Comparison of ENCODE assay signal across 8 mouse cellular contexts in the genomic region with DNA sequence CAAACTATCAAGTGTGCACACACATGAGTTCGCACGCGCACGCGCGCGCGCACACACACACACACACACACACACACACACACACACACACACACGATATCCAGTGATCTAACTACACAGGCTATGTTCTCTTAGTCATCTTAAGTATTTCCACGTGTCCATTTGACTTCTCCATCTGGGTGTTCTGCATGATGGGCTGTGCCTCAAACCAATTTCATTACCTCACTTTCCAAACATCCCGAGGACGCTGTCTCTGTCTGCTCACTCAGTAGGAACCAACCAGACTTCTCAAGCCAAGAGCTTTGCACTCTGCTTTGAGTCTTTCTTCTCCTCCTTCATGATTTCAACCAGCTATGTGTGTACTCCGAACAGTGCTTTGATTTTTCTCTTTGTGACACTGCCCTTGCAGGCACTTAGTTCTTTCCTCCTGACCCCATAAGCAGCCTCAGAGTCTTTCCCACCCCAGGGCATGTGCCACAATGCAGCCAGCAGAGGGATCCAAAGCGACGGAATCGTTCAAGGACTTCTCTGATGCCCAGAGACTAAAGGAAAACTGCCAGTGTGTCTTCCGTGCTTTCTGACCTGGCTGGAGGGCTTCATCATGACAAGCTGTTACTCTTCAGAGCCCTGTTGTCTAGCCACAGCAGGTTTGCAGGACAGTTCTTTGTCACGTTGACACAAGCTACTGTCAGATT.
DNase-seq lines count a peak whose midpoint lies in the region; ATAC-seq and TF ChIP-seq lines count a peak whose summit lies in the region.

No protein-coding gene starts in this region.

- no peak overlapping the region for H3K9ac ChIP-seq in liver, embryonic 11.5 days (ENCODE audit: low read depth, low read length)
- no peak overlapping the region for H3K9ac ChIP-seq in hindbrain, embryonic 16.5 days (ENCODE audit: low read depth, low read length)
- no peak overlapping the region for H3K9ac ChIP-seq in liver, postnatal 0 days (replicated peaks)
- no peak overlapping the region for H3K9ac ChIP-seq in stomach, embryonic 15.5 days

- no peaks in the 10 kb centered on the region for H3K36me3 ChIP-seq in liver, embryonic 11.5 days (ENCODE audit: control insufficient read depth, insufficient read depth, low read length)
- H3K36me3 ChIP-seq in hindbrain, embryonic 16.5 days (ENCODE audit: control insufficient read depth, insufficient read depth, low read length): no peaks in the 10 kb centered on the region
- no peaks in the 10 kb centered on the region for H3K36me3 ChIP-seq in liver, postnatal 0 days (replicated peaks; ENCODE audit: insufficient read depth, low read length)
- no peaks in the 10 kb centered on the region for H3K36me3 ChIP-seq in stomach, embryonic 15.5 days

- H3K27me3 ChIP-seq in liver, embryonic 11.5 days (replicated peaks; ENCODE audit: control insufficient read depth, insufficient read depth, low read length): no peaks in the 10 kb centered on the region
- H3K27me3 ChIP-seq in hindbrain, embryonic 16.5 days (replicated peaks; ENCODE audit: control insufficient read depth, insufficient read depth, low read length): no peaks in the 10 kb centered on the region
- no peaks in the 10 kb centered on the region for H3K27me3 ChIP-seq in liver, postnatal 0 days (ENCODE audit: insufficient read depth, low read length)
- H3K27me3 ChIP-seq in stomach, embryonic 15.5 days (replicated peaks): no peaks in the 10 kb centered on the region

- no peaks in the 10 kb centered on the region for H3K4me1 ChIP-seq in liver, embryonic 11.5 days (replicated peaks; ENCODE audit: control insufficient read depth, insufficient read depth, low read length)
- no peaks in the 10 kb centered on the region for H3K4me1 ChIP-seq in hindbrain, embryonic 16.5 days (ENCODE audit: control insufficient read depth, insufficient read depth, low read depth, low read length)
- H3K4me1 ChIP-seq in liver, postnatal 0 days (ENCODE audit: insufficient read depth): no peaks in the 10 kb centered on the region
- H3K4me1 ChIP-seq in stomach, embryonic 15.5 days: peaks cover 6% of the 10 kb centered on the region; the same call in 1 of the 2 replicates

- no peak overlapping the region for H3K4me3 ChIP-seq in liver, embryonic 11.5 days (ENCODE audit: low read depth, low read length)
- no peak overlapping the region for H3K4me3 ChIP-seq in hindbrain, embryonic 16.5 days (ENCODE audit: low read length)
- no peak overlapping the region for H3K4me3 ChIP-seq in liver, postnatal 0 days (ENCODE audit: low read depth, low read length)
- no peak overlapping the region for H3K4me3 ChIP-seq in stomach, embryonic 15.5 days (replicated peaks)

- no peak overlapping the region for H3K4me2 ChIP-seq in liver, embryonic 11.5 days
- no peak overlapping the region for H3K4me2 ChIP-seq in hindbrain, embryonic 16.5 days (ENCODE audit: low read length)
- H3K4me2 ChIP-seq in liver, postnatal 0 days (ENCODE audit: low read depth, low read length): no peak overlapping the region
- no peak overlapping the region for H3K4me2 ChIP-seq in stomach, embryonic 15.5 days

- peak; percentile 29 for DNase-seq in liver
- DNase-seq in liver, embryonic 11.5 days (ENCODE audit: low spot score): no peak
- DNase-seq in brain, embryonic 14.5 days (ENCODE audit: low read depth): peak; percentile 77
- DNase-seq in fibroblast of lung, adult 2 months (ENCODE audit: low read depth): peak; percentile 64
- DNase-seq in liver, postnatal 0 days: peak; percentile 43
- DNase-seq in thymus, adult 18-20 months: no peak

- no peak overlapping the region for H3K27ac ChIP-seq in liver, embryonic 11.5 days (ENCODE audit: low read depth, low read length)
- no peak overlapping the region for H3K27ac ChIP-seq in hindbrain, embryonic 16.5 days (ENCODE audit: low read depth, low read length)
- no peak overlapping the region for H3K27ac ChIP-seq in liver, postnatal 0 days (ENCODE audit: low read depth)
- H3K27ac ChIP-seq in stomach, embryonic 15.5 days: peak overlapping the region; percentile 61

- peak; percentile 79 for TF ChIP-seq CTCF in brain, embryonic 14.5 days (IDR thresholded peaks at IDR 0.05; ENCODE audit: borderline replicate concordance, extremely low read depth, insufficient read depth, insufficient read length)
- TF ChIP-seq CTCF in liver, postnatal 0 days (IDR thresholded peaks at IDR 0.05; ENCODE audit: low read depth): peak; percentile 69

- no peaks in the 10 kb centered on the region for H3K9me3 ChIP-seq in liver, embryonic 11.5 days (ENCODE audit: control insufficient read depth, low read length)
- no peaks in the 10 kb centered on the region for H3K9me3 ChIP-seq in hindbrain, embryonic 16.5 days (ENCODE audit: control insufficient read depth, low read length)
- no peaks in the 10 kb centered on the region for H3K9me3 ChIP-seq in liver, postnatal 0 days (ENCODE audit: low read length)
- no peaks in the 10 kb centered on the region for H3K9me3 ChIP-seq in stomach, embryonic 15.5 days

- WGBS in liver, embryonic 11.5 days: 72% methylated on average over 18 of the region's 18 CpGs
- WGBS in hindbrain, embryonic 16.5 days: 64% methylated on average over 18 of the region's 18 CpGs
- WGBS in liver, postnatal 0 days (ENCODE audit: insufficient replicate concordance): 69% methylated on average over 18 of the region's 18 CpGs
- WGBS in stomach, embryonic 15.5 days: 56% methylated on average over 18 of the region's 18 CpGs

- no peak for TF ChIP-seq POLR2A in brain, embryonic 14.5 days (IDR thresholded peaks at IDR 0.05; ENCODE audit: borderline replicate concordance, extremely low read depth, insufficient read depth, insufficient read length, poor library complexity, severe bottlenecking)

- no peak for TF ChIP-seq EP300 in liver, postnatal 0 days (IDR thresholded peaks at IDR 0.05; ENCODE audit: low read depth)

- no peak for ATAC-seq in liver, embryonic 11.5 days (replicated peaks; ENCODE audit: low FRiP score)
- 0 out of 2 replicates have a peak, but pooled peaks have one; percentile 67 for ATAC-seq in hindbrain, embryonic 16.5 days
- no peak for ATAC-seq in liver, postnatal 0 days
- 0 out of 2 replicates have a peak, but pooled peaks have one; percentile 15 for ATAC-seq in stomach, embryonic 15.5 days (ENCODE audit: insufficient read depth, low FRiP score, low read depth)

Comparison
In these comparisons a context has a peak if more than half of its experiments do, and no peak if none do; other contexts are left out.
1. DNase-seq: peak in liver (single experiment), brain, embryonic 14.5 days (single experiment), fibroblast of lung, adult 2 months (single experiment) and liver, postnatal 0 days (single experiment); none in liver, embryonic 11.5 days (single experiment) and thymus, adult 18-20 months (0 of 2).
2. ATAC-seq: peak in hindbrain, embryonic 16.5 days (single experiment) and stomach, embryonic 15.5 days (single experiment); none in liver, embryonic 11.5 days (single experiment) and liver, postnatal 0 days (single experiment).